Mouse (Mus musculus) 416B (cell line): ENCODE measurements around the gene Cdkl4.

Source experiments
- DNase-seq: peaks from one replicate; pipeline ENCODE4 v3.0.0; 2011; ENCODE audit warnings: low read depth

Cdkl4 gene

DNA sequence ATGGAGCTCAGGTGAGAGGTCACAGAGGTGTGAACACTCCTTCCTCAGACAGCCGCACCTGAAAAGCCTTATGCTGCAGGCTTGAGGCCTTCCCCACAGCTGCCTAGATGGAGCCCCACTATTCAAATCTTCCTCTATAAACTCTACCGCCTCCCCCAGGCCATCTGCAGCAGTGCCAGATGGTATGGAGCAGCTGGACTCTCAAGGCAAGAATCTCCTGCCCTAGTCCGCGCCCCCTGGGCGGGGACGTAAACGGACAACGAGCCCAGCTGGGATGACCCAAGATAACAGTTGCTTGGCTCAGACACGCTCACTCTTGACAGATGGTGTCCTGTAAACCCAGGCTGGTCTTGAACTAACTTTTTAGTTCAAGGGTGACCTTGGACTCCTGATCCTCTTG is 60.4 kb downstream of the Cdkl4 start:
- DNase-seq, result no peak

DNA sequence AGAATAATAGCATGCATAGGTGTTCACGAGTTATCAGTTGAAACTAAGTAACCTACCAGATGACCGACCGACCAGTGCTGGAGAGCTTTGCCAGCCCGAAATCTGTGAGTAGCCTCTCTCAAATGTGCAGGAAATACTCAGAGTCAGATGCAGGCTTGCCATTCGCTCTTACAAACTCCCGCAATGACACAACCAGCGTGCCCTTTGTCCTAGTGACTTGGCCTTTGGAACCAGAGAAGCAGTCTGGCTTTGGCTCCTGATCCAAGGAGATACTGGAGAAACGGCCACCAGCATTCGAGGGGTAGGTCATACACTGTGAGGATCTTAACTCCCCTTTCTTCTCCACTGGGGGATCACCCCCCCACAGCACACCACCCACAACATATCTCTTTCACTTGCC is 61.7 kb downstream of the Cdkl4 start:
- no peak for DNase-seq

DNA sequence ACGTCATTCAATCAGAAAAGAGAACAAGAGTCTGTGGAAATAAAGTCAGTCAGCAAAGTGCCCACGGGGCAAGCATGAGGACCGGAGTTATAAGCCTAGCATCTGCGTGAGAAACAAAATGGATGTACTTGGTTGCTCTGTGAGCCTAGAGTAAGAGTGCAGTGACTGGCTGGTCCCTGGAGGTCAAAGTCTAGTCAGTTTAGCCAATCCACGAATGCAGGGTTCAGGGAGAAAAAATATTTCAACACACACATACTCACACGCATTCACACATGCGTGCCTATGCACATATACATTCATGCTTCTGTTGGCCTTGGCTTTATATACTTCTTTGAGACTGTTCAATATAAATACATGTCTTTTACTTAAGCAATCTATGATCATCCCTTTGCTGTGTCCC is 62.1 kb downstream of the Cdkl4 start:
- no peak for DNase-seq

DNA sequence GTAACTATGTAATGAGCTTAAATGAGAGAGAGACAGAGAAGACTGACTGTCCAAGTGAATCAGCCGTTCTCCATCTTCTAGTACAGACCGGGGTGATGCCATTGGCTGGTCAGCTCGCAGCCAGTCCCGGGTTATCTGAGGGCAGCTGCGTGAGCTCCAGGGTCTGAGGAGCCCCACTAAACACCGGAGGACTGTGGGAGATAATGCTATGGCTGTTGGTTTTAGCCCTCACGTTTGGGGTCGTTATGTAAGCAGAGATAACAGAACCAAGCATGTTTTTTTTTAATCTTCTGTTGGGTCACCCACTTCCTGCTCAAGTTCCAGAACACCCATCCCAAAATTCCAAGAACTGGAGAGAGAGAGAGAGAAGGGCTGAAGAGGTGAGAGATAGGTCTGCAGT is 63.8 kb downstream of the Cdkl4 start:
- no peak for DNase-seq

DNA sequence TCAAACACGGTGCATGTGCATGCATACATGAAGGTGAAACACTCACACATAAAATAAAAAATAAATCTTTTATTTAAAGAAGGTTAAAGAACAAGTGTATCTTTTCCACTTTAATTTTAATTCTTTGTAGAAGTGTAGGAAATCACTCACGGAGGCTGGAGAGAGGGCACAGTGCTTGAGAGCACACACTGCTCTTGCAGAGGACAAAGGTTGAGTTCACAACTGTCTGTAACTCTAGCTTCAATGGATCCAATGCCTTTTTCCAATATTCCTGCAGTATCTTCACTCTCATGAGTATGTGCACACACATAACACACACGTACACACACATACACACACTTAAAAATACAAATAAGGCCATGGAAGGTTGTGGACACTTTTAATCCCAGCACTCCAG is 67.2 kb downstream of the Cdkl4 start:
- no peak for DNase-seq

DNA sequence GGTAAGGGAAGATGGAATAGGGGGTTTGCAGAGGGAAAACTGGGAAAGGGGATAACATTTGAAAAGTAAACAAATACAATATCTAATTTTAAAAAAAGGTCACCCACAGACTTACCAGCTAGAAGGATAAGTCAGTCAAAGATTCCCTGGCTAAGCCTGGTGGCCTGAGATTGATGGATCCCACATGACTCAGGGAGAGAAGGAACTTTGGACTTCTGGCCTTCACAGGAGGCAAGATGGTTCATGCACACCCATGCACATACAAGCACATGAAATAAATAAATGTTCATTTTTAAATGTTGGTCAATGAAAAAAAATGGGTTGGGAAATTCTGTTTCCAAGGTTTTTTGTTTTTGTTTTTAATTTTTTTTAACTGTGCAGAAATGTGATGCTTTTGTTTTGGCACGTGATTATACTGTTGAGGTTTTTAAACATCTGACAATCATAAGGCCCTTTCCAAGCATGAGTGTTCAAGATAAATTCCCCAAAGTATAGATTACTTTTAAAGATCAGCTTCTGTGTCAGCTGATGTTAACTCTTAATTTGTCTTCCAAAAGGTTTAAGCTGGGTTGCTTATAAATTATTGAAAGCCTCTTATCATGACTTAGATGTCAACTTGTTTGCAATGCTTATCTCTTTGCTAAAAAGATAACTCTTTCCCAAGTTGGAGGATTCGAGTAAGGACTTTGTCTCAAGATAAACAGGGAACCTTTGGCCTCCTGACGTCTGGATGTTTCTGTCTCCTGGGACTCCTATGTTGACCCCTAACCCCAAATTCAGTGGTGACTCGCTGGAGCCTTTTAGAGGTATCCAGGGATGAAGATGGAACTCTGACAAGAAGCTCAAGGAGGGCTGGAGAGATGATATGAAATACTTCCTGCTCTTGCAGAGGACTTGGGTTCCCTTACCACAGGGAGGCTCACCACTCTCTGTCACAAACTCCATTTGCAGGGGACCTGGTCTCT is 67.8 kb downstream of the Cdkl4 start:
- DNase-seq, result no peak

DNA sequence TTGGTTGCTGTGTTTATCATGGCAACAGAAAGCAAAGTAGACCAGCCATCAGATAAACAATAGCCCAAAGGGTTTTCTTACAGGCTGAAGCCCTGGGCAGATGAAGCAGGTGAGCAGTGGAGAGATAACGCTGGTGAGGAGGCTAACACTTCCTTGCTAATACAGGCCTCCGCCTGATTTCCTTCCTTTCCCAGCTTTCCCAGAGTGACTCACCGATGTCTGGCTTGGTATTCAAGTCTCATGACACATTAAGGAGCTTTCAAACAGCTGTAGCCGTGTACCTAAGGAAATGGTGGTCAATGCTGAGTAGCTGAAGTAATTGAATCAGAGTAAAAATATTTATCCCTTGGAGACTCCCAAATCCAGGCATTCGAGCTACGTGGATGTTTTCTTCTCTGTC is 71.8 kb downstream of the Cdkl4 start:
- DNase-seq, result no peak

DNA sequence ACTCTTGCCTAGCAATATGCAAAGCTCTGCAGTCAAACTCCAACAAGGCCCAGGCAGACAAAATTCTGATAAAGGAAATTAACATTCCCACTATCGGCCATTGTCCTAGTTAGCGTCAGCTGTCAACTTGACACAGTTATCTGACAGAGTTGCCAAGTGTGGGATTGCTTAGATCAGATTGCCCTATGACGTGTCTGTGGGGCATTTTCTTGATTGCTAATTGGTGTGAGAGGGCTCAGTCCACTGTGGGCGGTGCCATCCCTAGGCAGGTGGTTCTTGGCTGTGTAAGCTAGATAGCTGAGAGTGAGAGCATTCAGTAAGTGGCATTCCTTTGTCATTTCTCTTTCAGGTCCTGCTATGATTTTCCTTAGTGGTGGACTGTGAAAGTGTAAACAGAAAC is 72.3 kb downstream of the Cdkl4 start:
- no peak for DNase-seq

DNA sequence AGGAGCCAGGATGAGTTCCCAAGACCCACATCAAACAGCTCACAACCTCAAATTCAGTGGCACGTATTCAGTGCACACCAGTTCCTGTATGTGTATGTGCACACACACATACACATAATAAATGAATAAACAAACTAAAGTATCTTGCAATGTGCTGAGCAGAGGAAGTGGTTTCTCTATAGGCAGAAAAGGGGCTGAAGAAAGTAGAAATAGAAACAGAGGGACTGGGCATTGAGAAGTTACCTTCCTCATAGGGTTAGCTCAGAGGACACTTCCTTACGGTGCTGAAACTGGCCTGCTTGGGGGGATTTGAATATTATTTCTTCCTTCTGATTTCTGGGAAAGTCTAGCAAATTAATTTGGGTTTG is 75.8 kb downstream of the Cdkl4 start:
- no peak for DNase-seq

DNA sequence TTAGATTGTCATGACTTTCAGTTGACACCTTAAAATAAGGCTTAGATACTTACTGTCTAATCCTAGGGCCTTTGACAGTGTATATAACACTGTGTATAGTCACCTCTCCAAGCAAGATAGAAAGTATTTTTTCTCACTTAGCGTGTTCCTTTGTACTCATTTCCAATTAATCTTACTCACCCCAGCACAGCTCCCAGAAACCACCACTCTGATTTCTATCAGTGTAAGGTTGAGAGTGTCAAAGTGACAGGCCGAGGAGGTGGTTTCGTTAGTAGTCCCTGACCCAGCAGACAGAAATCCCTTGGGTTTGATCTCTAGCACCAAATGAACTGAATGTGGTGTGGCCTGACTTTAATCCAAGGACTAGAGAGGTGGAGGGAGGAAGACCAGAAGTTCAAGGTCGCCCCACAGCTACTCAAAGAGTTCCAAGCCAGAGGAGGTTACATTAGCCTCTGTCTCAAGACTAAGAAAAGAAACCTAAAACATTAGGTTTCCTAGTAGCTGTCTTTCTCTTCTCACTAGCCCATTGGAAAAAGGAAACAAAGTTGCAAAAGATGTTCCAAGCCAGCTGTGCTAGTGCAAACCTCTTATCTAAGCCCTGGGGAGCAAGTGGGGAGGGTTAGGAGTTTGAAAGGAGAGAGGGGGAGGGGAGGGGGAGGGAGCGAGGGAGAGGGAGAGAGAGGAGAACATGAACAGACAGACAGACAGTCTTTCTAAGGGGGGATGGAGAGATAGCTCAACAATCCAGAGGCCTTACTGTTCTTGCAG is 76.4 kb downstream of the Cdkl4 start:
- peak; percentile 39 for DNase-seq

DNA sequence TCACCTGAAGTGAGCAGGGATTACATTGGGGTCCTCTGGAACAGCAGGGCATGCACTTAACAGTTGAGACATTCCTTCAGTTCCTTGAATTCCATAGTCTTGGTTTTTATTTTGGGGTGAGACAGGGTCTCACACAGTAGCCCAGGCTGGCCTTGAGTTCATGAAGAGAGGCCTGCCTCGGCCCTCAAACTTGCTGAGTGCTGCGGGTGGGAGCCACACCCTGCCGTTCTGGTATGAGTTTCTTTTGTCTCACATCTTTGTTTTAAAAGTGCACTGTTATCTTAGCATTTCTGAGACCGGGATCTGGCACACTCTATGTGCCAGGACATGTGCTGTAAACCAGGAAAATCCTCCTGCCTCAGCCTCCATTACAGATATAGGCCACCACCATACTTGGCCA is 77.6 kb downstream of the Cdkl4 start:
- no peak for DNase-seq

DNA sequence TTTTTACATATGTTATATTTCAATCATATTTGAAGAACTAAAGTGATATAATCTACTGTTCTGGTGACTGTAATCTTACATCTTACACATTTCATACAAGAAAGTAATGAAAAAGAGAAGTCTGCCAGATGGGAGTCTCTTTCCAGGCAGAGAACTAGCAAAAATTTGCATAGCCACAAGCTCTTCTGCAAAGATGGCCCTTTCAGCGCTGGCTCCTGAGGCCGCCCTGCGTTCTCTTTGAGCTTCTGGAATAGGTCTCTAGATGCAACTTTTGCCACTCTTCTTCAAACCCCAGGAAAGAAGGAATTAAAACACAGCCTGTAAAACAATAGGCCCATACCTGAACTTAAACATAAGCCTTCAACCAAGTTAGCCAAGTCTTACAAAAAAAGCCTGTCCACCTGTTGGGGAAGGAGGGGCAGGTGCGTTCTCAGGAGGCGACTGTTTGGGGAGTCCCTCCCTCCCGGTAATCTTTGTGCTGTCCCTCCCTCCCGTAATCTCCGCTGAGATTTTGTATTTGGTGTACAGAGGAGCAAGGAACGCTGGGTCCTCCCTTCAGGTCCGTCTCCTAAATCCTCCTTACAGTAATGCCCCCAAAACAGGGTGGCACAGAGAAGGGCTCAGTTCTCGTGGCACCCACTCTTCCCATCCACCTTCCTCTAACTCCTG is 78.9 kb downstream of the Cdkl4 start:
- DNase-seq, result no peak

DNA sequence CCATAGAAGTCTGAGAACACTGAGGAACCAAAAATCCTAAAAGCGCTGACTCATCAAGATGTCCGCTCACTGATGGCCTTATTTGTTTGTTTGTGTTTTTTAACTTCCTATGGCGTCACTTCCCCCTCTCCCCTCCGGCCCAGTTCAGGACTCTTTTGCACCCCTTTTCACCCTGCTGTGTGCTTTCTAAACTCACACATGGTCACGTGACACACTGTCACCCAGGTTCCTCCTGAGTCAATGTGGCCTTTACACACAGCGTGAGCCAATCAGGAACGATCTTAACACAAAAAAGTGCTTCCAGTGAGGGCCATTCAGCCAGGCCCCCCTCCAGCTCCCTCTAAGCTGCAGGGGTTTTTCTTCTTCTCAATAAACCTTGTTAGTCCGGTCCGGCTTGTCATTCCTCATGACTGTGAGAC is 80.4 kb downstream of the Cdkl4 start:
- DNase-seq, result no peak

DNA sequence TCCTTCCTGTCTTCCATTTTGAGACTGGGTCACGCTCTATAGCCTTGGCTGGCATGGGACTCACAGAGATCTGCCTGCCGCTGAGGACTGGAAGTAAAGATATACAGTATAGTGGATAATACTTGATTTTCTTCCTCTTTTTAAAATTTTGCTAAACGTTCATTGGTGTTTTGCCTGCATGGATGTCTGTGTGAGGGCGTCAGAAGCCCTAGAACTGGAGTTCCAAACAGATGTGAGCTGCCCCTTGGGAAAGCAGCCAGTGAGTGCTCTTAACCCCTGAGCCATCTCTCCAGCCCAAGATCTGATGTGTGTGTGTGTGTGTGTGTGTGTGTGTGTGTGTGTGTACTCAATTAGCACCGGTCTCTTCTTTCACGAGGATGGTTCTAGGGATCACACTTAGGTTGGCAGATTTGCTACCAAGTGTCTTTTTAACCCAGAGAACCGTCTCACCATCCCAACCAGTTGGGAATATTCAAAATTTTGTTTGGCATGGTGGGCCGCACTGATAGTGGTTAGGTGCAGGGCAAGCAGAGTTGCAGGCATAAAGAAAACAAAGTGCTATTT is 80.9 kb downstream of the Cdkl4 start:
- DNase-seq, result no peak

DNA sequence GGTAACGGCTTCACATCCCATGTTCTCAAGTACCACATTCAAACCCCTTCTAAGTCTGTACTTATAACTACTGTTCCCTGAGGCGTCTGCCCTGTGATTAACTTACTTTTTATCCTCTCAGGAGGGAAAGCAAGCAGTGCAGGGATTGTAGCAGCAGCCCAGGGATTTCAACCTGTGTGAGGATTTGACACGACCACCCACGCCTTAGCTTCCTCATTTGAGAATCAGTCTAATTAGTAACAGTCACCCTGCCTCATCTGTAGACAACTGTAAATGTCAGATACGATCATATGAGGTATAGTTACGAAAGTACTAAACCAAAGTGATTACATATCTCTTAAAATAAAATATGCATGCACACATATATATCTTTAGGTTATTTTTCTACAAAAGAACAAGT is 81.4 kb downstream of the Cdkl4 start:
- DNase-seq, result no peak

DNA sequence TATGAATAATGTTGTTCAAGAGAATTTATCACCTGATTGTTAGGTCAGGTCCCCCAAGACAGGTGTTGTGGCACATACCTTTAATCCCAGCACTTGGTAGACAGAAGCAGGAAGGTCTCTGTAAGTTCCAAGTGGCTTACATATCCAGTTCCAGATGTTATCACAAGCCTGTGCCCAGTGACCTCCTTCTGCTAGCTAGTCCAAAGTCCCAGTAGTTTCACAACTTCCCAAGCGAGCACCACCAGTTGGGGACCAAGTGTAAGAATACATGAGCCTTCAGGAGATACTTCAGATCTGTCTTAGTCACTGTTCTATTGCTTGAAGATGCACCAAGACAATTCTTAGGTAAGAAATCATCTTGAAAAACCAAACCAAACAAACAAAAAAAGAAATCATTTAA is 83.7 kb downstream of the Cdkl4 start:
- DNase-seq, result no peak

DNA sequence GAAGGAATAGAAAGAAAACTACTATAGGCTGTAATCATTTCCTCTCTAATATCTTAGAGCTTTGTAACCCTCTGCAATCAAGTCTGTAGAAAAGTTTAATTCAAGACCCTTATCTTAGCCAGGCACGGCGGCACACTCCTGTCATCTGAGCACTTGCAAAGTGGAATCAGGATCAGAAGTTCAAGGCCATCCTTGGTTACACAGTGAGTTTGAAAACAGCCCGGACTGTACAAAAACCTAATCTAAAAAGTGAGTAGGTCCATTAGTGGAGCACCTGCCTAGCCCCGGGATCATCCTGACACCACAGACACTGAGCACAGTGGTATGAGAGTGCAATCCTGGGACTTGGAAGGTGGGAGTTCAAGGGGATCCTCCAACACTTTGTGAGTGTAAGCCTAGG is 84.8 kb downstream of the Cdkl4 start:
- DNase-seq, result peak; percentile 18

DNA sequence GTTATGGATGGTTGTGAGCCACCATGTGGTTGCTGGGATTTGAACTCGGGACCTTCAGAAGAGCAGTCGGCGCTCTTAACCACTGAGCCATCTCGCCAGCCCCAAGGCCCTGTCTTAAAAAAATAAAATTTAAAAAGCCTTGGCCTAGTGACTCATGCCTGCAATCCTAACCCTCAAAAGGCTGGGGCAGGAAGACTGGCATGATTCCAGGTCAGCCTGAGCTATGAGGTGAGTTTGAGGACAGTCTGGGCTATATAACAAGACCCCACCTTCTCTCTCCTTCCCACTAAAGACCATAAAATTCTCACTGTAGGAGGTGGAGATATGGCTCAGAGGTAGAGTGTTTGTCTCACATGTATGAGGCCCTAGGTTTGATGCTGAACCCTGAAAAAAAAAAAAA is 85.3 kb downstream of the Cdkl4 start:
- peak; percentile 76 for DNase-seq

DNA sequence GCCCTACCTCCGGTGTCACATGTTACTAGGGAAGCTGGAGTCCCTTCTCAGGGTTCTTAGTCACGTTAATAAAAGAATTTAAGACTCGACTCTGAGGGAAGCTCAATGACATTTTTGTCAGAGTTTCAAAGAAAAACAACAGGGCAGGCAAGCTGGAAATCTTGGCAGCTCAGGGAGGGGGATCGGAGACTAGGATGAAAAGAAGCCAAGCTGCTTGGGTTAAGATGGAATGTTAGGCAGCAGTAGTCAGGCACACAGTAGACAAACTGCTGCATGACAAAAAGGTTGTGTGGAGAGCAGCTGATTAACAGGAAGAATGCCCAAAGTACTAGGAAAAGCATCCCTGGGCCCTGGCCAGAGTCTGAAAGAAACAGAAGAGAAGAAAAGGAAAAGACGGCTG is 87.4 kb downstream of the Cdkl4 start:
- DNase-seq, result no peak

DNA sequence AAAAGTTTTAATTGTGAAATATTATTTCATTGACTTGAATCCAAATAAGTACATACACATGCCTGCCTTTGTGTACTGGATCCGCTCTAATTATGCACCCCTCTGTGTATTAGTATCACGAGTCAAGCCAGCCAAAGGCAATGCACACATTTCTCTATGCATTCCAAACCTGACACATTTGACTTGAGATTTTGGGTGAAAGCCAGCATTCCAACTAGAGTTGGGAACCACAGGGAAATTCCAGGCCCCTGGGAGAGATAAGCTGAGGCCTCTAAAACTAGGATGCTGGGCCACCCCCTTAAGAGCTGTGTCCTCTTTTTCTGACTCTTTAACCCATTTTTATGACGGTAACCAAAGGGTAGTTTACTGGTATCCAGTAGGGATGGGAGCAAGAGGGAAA is 88.7 kb downstream of the Cdkl4 start:
- DNase-seq, result no peak

DNA sequence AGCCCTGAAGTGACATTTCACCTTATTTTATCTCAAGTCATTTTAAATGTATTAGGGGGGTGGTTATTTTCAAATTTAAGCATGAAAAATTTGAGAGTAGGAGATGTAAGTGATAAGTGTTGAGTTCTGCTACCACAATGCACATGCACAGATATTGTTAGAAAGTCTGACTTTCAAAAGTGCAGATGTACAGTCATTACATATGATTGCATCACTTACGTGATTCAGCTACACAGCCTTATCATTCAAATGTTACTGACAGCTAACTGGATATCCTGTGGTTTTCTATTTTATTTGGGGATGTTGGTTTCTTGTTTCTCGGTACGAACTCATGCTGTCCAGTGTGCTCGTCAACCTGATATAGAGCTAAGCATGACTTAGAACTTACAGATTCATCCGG is 92.5 kb downstream of the Cdkl4 start:
- peak; percentile 80 for DNase-seq

DNA sequence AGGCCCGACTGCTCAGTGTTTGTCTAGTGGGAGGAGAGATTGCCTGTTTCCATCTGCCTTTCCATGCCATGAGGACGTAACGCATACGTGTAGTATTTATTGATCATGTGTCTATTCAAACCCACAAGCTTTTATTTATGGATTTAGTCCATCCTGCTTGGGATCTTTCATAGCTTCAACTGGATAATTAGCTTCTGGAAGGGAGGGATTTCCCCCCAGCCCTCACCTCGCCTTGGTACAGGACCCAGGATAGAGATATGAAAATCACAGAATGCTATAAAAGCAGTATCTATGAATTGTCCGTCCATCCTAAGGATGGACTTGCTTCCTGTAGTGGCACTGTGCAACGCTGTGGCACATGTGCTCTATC is 96.8 kb downstream of the Cdkl4 start:
- DNase-seq, result peak; percentile 11
